Mouse (Mus musculus): ENCODE results near the gene Rtp2. TPM values are rescaled to one million over a fixed set of nuclear protein-coding genes. Genes with fewer than 3 reads are reported as not detected.

The Rtp2 gene
- polyA plus RNA-seq, 1 experiment from 2014 or later: 0.11 TPM

Other genes with a start within 250 kb of the Rtp2 start
- gene Sst, start 41.4 kb downstream of the Rtp2 start, polyA plus RNA-seq (2015; fragmentation: Nextera tagmentation; extraction: Ambion mirVana): 208 and 241 TPM in 2 replicates
- gene Gm37419, start 56.1 kb upstream of the Rtp2 start, polyA plus RNA-seq (2015; fragmentation: Nextera tagmentation; extraction: Ambion mirVana): not detected in 2 replicates
- gene Bcl6, start 56.5 kb upstream of the Rtp2 start, polyA plus RNA-seq (2015; fragmentation: Nextera tagmentation; extraction: Ambion mirVana): 2.4 and 2.5 TPM in 2 replicates